Mouse (Mus musculus) retina, postnatal 7 days (tissue): Measurements from ENCODE around the gene Bbs5.
"Not testable (repeated sequence)": the region's sequence is repeated elsewhere in the genome, so short reads cannot be mapped to it uniquely, and the experiment has no call there.

Experiments used
- DNase-seq: peaks from one replicate; pipeline ENCODE4 v3.0.0-alpha.2; 2012; ENCODE audit warnings: low read depth, low spot score

Bbs5 gene

GRCm38 (mm10) chr2:69646726-69647490 is at the start of gene Bbs5:
TSS of gene Bbs5 (plus strand) at chr2:69647171.
- DNase-seq: peak; percentile 84

GRCm38 (mm10) chr2:69603726-69604393 is 43.1 kb upstream of the Bbs5 start:
- no peak for DNase-seq

GRCm38 (mm10) chr2:69606621-69607020 is 40.4 kb upstream of the Bbs5 start:
- DNase-seq: no peak

GRCm38 (mm10) chr2:69612237-69612636 is 34.7 kb upstream of the Bbs5 start:
- no peak for DNase-seq

- DNase-seq: no peak
These were observed 34.3 kb upstream of the Bbs5 start for GRCm38 (mm10) chr2:69612716-69613115.

GRCm38 (mm10) chr2:69613237-69613636 is 33.7 kb upstream of the Bbs5 start:
- peak; percentile 4 for DNase-seq

- DNase-seq: no peak
These were observed 28.6 kb upstream of the Bbs5 start for GRCm38 (mm10) chr2:69618336-69618735.

GRCm38 (mm10) chr2:69619286-69619685 is 27.7 kb upstream of the Bbs5 start:
- DNase-seq: no peak

GRCm38 (mm10) chr2:69629215-69629614 is 17.8 kb upstream of the Bbs5 start:
- DNase-seq: no peak

- no peak for DNase-seq
These were observed 17.1 kb upstream of the Bbs5 start for GRCm38 (mm10) chr2:69629914-69630313.

GRCm38 (mm10) chr2:69630792-69631191 is 16.2 kb upstream of the Bbs5 start:
- DNase-seq: no peak

- DNase-seq: no peak
These were observed 15.5 kb upstream of the Bbs5 start for GRCm38 (mm10) chr2:69631449-69631848.

GRCm38 (mm10) chr2:69635064-69635701 is 11.8 kb upstream of the Bbs5 start:
- peak; percentile 51 for DNase-seq

- peak; percentile 33 for DNase-seq
These were observed 11.2 kb upstream of the Bbs5 start for GRCm38 (mm10) chr2:69635807-69636206.

- DNase-seq: not testable (repeated sequence)
These were observed 9.0 kb upstream of the Bbs5 start for GRCm38 (mm10) chr2:69637989-69638388.

- peak; percentile 21 for DNase-seq
These were observed 6.9 kb upstream of the Bbs5 start for GRCm38 (mm10) chr2:69640100-69640499.

- no peak for DNase-seq
These were observed 1.9 kb upstream of the Bbs5 start for GRCm38 (mm10) chr2:69644968-69645617.

- peak; percentile 53 for DNase-seq
These were observed 2.7 kb downstream of the Bbs5 start for GRCm38 (mm10) chr2:69649716-69650115.

GRCm38 (mm10) chr2:69659326-69659725 is 12.4 kb downstream of the Bbs5 start:
- no peak for DNase-seq

GRCm38 (mm10) chr2:69663827-69664476 is 17.0 kb downstream of the Bbs5 start:
- DNase-seq: no peak

GRCm38 (mm10) chr2:69667656-69668055 is 20.7 kb downstream of the Bbs5 start:
- no peak for DNase-seq

- DNase-seq: no peak
These were observed 21.4 kb downstream of the Bbs5 start for GRCm38 (mm10) chr2:69668414-69668813.
